Mouse (Mus musculus) stomach, postnatal 0 days (tissue): Measurements from ENCODE around the gene Fank1. TPM values are rescaled to one million over a fixed set of nuclear protein-coding genes. Genes with fewer than 3 reads are reported as not detected.

Experiments used
- ATAC-seq: fragments of 200-750 bp; cut with Nextera tagmentation; 2 replicates; pipeline ENCODE4 v1.8.0; 2017; ENCODE audit not compliant: low FRiP score, low TSS enrichment
- DNase-seq: peaks from one replicate; pipeline ENCODE4 v3.0.0-alpha.2; 2016; ENCODE audit warnings: low spot score
- H3K27ac ChIP-seq: fragments of 300-500 bp; sonication (generic); replicated peaks from 2 replicates; pipeline ENCODE4 v1.5.1; 2014; ENCODE audit warnings: mild to moderate bottlenecking, control low read depth
- H3K27me3 ChIP-seq: fragments of 300-500 bp; sonication (generic); 2 replicates; pipeline ENCODE4 v1.6.1; 2014; ENCODE audit warnings: low read length; ENCODE audit not compliant: control insufficient read depth, insufficient read depth
- H3K36me3 ChIP-seq: fragments of 300-500 bp; sonication (generic); 2 replicates; pipeline ENCODE4 v1.6.1; 2014; ENCODE audit warnings: low read length, mixed read lengths; ENCODE audit not compliant: control insufficient read depth, insufficient read depth
- H3K4me1 ChIP-seq: fragments of 300-500 bp; sonication (generic); replicated peaks from 2 replicates; pipeline ENCODE4 v1.6.1; 2014; ENCODE audit warnings: antibody characterized with exemption; ENCODE audit not compliant: control insufficient read depth, insufficient read depth
- H3K4me2 ChIP-seq: fragments of 300-500 bp; sonication (generic); replicated peaks from 2 replicates; pipeline ENCODE4 v1.6.1; 2014; ENCODE audit warnings: low read depth, mild to moderate bottlenecking, control low read depth, moderate library complexity
- H3K4me3 ChIP-seq: fragments of 300-500 bp; sonication (generic); 2 replicates; pipeline ENCODE4 v1.5.1; 2014; ENCODE audit warnings: low read depth, low read length, control low read depth
- H3K9ac ChIP-seq: fragments of 300-500 bp; sonication (generic); 2 replicates; pipeline ENCODE4 v1.6.1; 2014; ENCODE audit warnings: mild to moderate bottlenecking, low read length, control low read depth, mixed read lengths
- H3K9me3 ChIP-seq: fragments of 300-500 bp; sonication (generic); 2 replicates; pipeline ENCODE4 v1.6.1; 2016; ENCODE audit warnings: low read length; ENCODE audit not compliant: control insufficient read depth
- CTCF ChIP-seq: IDR thresholded peaks from 2 replicates; pipeline ENCODE4 v1.5.1; 2016; ENCODE audit warnings: antibody characterized with exemption, low read depth, mild to moderate bottlenecking, moderate library complexity
- EP300 ChIP-seq: optimal IDR thresholded peaks from 2 replicates; pipeline ENCODE3; 2016; ENCODE audit warnings: antibody characterized with exemption
- WGBS: fragments of 180-500 bp; shearing (Covaris S2); extraction: QIAGEN DNeasy Blood & Tissue Kit; methylation state at CpG from one replicate; pipeline ENCODE4 v1.1.7; 2014; 5-methylcytosine and 5-hydroxymethylcytosine counted together
- polyA plus RNA-seq: library from polyadenylated mRNA; unstranded; fragments of >200 nt; fragmentation: Nextera tagmentation; extraction: Ambion mirVana; gene quantifications from 2 replicates; pipeline ENCODE4 v1.2.1, GENCODE M21; 2015

The Fank1 gene
- polyA plus RNA-seq, 1 experiment from 2014 or later = 0.34 TPM

DNA sequence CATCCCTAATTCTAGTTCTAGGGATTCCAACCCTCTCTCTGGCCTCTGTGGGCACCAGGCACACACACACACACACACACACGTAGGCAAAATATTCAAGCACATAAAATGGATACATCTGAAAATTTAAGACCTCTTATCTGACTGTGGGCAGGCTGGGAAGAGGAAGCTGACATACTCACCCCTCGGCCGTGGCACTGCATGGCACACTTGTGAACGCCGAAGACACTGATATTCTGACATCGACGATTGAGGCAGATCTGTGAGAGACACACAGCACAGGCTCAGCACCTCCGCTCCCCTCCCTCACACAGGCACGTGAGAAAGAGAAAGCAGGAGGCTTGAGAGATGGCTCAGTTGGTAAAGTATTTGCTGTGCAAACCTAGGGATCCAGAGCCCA is 139.6 kb downstream of the Fank1 start:
- Histone ChIP-seq H3K36me3 (no peaks in the 10 kb centered on the region), H3K27me3 (no peaks in the 10 kb centered on the region), H3K9ac (no peak overlapping the region), H3K4me1 (no peaks in the 10 kb centered on the region), H3K9me3 (no peaks in the 10 kb centered on the region), H3K27ac (no peak overlapping the region), H3K4me3 (no peak overlapping the region), H3K4me2 (no peak overlapping the region)
- ATAC-seq (no peak), DNase-seq (no peak)
- TF ChIP-seq CTCF = no peak
- no peak for TF ChIP-seq EP300
- WGBS = 74% methylated on average over 9 of the region's 9 CpGs

DNA sequence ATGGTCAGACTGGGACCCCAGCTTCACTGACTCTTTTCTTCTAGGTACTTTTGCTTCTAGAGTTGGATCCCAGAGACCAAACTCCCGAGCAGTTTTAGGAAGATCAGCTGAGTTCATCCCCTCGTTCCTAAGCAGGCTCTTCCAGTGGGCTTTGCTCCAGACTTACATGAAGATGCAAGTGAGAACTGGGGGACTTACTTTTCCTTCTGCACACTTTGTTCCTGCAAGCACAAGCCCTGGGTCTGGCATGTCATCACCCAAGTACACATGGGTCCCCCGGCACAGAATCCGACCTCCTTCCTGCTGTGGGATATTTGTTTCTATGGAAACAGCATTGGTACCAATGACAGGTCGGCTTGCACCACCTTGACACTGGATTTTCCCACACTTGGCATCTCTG is 142.6 kb downstream of the Fank1 start:
- no peak for ATAC-seq
- Histone ChIP-seq H3K27me3 (no peaks in the 10 kb centered on the region), H3K36me3 (no peaks in the 10 kb centered on the region), H3K4me3 (no peak overlapping the region), H3K9me3 (no peaks in the 10 kb centered on the region), H3K9ac (no peak overlapping the region), H3K4me2 (no peak overlapping the region), H3K27ac (no peak overlapping the region), H3K4me1 (no peaks in the 10 kb centered on the region)
- TF ChIP-seq CTCF = no peak
- TF ChIP-seq EP300 = no peak
- no peak for DNase-seq
- 75% methylated on average over 5 of the region's 5 CpGs for WGBS

DNA sequence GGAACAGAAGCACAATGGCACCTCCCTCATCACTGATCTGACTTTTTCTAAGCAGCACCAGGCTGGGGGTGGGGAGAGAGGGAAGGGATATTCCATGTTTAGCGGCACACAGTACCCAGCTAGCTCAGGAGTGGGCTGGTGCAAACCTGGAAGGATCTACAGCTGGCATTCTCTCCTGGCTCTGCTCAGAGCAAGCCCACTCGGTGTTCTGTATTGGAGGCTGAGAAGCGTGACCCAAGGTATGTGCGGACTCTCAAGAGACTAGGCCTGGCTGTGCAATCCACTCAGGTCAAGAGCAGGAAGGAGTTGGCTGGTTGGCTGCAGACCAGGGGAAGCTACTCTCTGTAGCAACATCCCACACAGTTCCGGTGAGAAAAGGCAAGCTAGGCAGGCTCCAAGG is 143.3 kb downstream of the Fank1 start:
- no peak overlapping the region for H3K27ac ChIP-seq
- H3K4me2 ChIP-seq = no peak overlapping the region
- H3K27me3 ChIP-seq = no peaks in the 10 kb centered on the region
- no peaks in the 10 kb centered on the region for H3K9me3 ChIP-seq
- WGBS = 83% methylated on average over 5 of the region's 5 CpGs
- no peak for DNase-seq
- no peak for TF ChIP-seq EP300
- TF ChIP-seq CTCF = no peak
- ATAC-seq = no peak
- H3K9ac ChIP-seq = no peak overlapping the region
- no peaks in the 10 kb centered on the region for H3K4me1 ChIP-seq
- H3K4me3 ChIP-seq = no peak overlapping the region
- no peaks in the 10 kb centered on the region for H3K36me3 ChIP-seq

DNA sequence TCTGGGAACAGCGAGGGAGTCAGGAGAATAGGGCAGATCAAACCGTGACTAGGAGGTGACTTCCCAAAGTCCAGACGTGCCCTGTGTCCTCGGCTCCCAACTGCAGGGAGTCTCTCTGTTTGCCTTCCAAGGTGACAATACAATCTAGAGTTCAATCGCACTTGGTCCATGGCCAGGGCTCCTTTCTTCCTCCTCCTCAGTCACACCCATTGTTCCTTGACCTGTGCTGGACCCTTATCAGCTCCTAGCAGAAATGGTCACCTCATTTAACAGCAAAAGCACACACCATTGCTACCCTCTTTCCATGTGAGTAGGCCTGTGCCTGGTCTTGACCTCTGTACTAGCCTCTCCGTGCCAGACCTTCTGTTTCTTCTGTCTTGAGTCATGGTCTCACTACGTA is 144.1 kb downstream of the Fank1 start:
- DNase-seq = peak; percentile 34
- H3K36me3 ChIP-seq = no peaks in the 10 kb centered on the region
- no peak overlapping the region for H3K4me3 ChIP-seq
- no peaks in the 10 kb centered on the region for H3K9me3 ChIP-seq
- no peak overlapping the region for H3K27ac ChIP-seq
- H3K4me2 ChIP-seq = no peak overlapping the region
- no peak for TF ChIP-seq EP300
- TF ChIP-seq CTCF = no peak
- no peaks in the 10 kb centered on the region for H3K4me1 ChIP-seq
- 68% methylated on average over 7 of the region's 7 CpGs for WGBS
- peak; percentile 36; the same call in 1 of the 2 replicates for ATAC-seq
- no peaks in the 10 kb centered on the region for H3K27me3 ChIP-seq
- no peak overlapping the region for H3K9ac ChIP-seq

DNA sequence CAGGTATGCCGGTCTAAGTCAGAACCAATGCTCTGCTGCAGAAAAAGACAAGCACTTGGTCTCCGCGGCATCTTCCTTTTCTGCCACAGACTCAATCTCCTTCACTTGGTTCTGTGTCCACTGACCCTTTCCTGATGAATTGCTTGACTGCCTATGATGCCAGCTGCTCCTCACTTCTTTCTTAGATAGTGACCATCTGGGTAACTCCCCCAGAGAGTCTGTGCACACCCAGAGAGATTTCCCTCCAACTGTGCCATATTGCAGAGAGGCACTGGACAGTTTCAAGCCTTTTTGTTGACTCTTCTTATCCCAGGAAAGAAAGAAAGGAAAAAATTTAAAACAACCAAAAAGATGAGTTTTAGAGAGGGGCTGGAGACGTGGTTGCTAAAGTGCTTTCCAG is 144.6 kb downstream of the Fank1 start:
- no peak for ATAC-seq
- TF ChIP-seq EP300 = no peak
- no peak for TF ChIP-seq CTCF
- H3K9me3 ChIP-seq = no peaks in the 10 kb centered on the region
- no peak overlapping the region for H3K27ac ChIP-seq
- 90% methylated on average over 4 of the region's 4 CpGs for WGBS
- no peak for DNase-seq
- no peak overlapping the region for H3K4me2 ChIP-seq
- H3K36me3 ChIP-seq = no peaks in the 10 kb centered on the region
- no peaks in the 10 kb centered on the region for H3K4me1 ChIP-seq
- no peak overlapping the region for H3K9ac ChIP-seq
- H3K4me3 ChIP-seq = no peak overlapping the region
- no peaks in the 10 kb centered on the region for H3K27me3 ChIP-seq

DNA sequence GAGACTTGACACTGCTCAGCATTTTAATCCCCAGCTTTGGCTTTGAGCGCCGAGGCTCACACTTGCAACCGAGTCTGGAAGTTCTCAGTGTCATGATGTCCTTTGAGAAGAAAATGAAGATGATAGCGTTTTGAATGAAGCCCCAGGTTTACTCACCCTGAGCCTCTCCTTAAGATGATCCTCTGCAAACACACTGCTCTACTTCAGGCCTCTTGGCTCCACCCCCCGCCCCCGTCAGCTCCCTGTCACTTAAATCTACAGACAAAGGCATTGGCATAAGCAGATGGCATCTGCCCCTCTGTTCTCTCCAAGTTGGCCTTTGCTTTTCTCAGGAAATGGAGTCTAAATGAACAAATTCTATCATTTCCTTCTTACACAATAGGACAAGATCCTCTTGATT is 147.3 kb downstream of the Fank1 start:
- no peak overlapping the region for H3K9ac ChIP-seq
- no peaks in the 10 kb centered on the region for H3K27me3 ChIP-seq
- no peaks in the 10 kb centered on the region for H3K4me1 ChIP-seq
- WGBS = 32% methylated on average over 6 of the region's 6 CpGs
- TF ChIP-seq CTCF (no peak), EP300 (no peak)
- H3K4me2 ChIP-seq = no peak overlapping the region
- no peaks in the 10 kb centered on the region for H3K9me3 ChIP-seq
- ATAC-seq (no peak), DNase-seq (no peak)
- H3K27ac ChIP-seq = no peak overlapping the region
- no peak overlapping the region for H3K4me3 ChIP-seq
- H3K36me3 ChIP-seq = no peaks in the 10 kb centered on the region
